Mouse (Mus musculus) embryonic facial prominence, embryonic 15.5 days (tissue): ENCODE measurements at regions not wholly inside any gene's neighbourhood (a gene's known extent, or its start where the extent isn't known, plus 50 kb on each side); places are given as distances from the start of the nearest gene placed in this dataset.
A peak's percentile ranks its signal among the peaks of the same experiment; 100 is the strongest.

Source experiments
- ATAC-seq: fragments of 200-750 bp; cut with Nextera tagmentation; 2 replicates; pipeline ENCODE4 v1.8.0; 2017; ENCODE audit warnings: low read depth, moderate TSS enrichment; ENCODE audit not compliant: insufficient number of reproducible peaks, low FRiP score, low TSS enrichment
- H3K27ac ChIP-seq: fragments of 300-500 bp; sonication (generic); replicated peaks from 2 replicates; pipeline ENCODE4 v1.5.1; 2015; ENCODE audit warnings: mild to moderate bottlenecking, inconsistent platforms
- H3K27me3 ChIP-seq: fragments of 300-500 bp; sonication (generic); 2 replicates; pipeline ENCODE4 v1.6.1; 2015; ENCODE audit warnings: inconsistent platforms
- H3K36me3 ChIP-seq: fragments of 300-500 bp; sonication (generic); 2 replicates; pipeline ENCODE4 v1.6.1; 2015; ENCODE audit warnings: mild to moderate bottlenecking, inconsistent platforms
- H3K4me1 ChIP-seq: fragments of 300-500 bp; sonication (generic); 2 replicates; pipeline ENCODE4 v1.6.1; 2015; ENCODE audit warnings: inconsistent platforms
- H3K4me2 ChIP-seq: fragments of 300-500 bp; sonication (generic); replicated peaks from 2 replicates; pipeline ENCODE4 v1.6.1; 2015; ENCODE audit warnings: mild to moderate bottlenecking, inconsistent platforms
- H3K4me3 ChIP-seq: fragments of 300-500 bp; sonication (generic); replicated peaks from 2 replicates; pipeline ENCODE4 v1.5.1; 2015; ENCODE audit warnings: mild to moderate bottlenecking, inconsistent platforms
- H3K9ac ChIP-seq: fragments of 300-500 bp; sonication (generic); 2 replicates; pipeline ENCODE4 v1.6.1; 2015; ENCODE audit warnings: inconsistent platforms
- H3K9me3 ChIP-seq: fragments of 300-500 bp; sonication (generic); replicated peaks from 2 replicates; pipeline ENCODE4 v1.6.1; 2016; ENCODE audit warnings: inconsistent platforms
- WGBS: fragments of 180-500 bp; shearing (Covaris S2); methylation state at CpG from one replicate; pipeline ENCODE4 v1.1.7; 2015; 5-methylcytosine and 5-hydroxymethylcytosine counted together

- Histone ChIP-seq H3K4me3 (no peak overlapping the region), H3K27me3 (no peaks in the 10 kb centered on the region), H3K9ac (no peak overlapping the region), H3K36me3 (no peaks in the 10 kb centered on the region), H3K9me3 (no peaks in the 10 kb centered on the region), H3K4me2 (no peak overlapping the region), H3K27ac (no peak overlapping the region), H3K4me1 (no peaks in the 10 kb centered on the region)
- no peak for ATAC-seq
- WGBS: 88% methylated on average over 6 of the region's 6 CpGs
Measured at GRCm38 (mm10) chr4:64259348-64260187, 212.8 kb upstream of the Tnc start.

GRCm38 (mm10) chr4:64255253-64255652, 208.4 kb upstream of the Tnc start:
- Histone ChIP-seq H3K4me2 (no peak overlapping the region), H3K9ac (no peak overlapping the region), H3K4me1 (no peaks in the 10 kb centered on the region), H3K27ac (no peak overlapping the region), H3K36me3 (no peaks in the 10 kb centered on the region), H3K27me3 (no peaks in the 10 kb centered on the region), H3K4me3 (no peak overlapping the region), H3K9me3 (no peaks in the 10 kb centered on the region)
- 63% methylated on average over 8 of the region's 8 CpGs for WGBS
- no peak for ATAC-seq

- WGBS: 69% methylated on average over 5 of the region's 5 CpGs
- H3K27me3 ChIP-seq: no peaks in the 10 kb centered on the region
- H3K9me3 ChIP-seq: no peaks in the 10 kb centered on the region
- no peak overlapping the region for H3K9ac ChIP-seq
- H3K4me2 ChIP-seq: no peak overlapping the region
- H3K4me1 ChIP-seq: no peaks in the 10 kb centered on the region
- no peak overlapping the region for H3K4me3 ChIP-seq
- no peak overlapping the region for H3K27ac ChIP-seq
- H3K36me3 ChIP-seq: no peaks in the 10 kb centered on the region
- peak; percentile 65; the same call in 1 of the 2 replicates for ATAC-seq
Measured at GRCm38 (mm10) chr4:64250691-64251090, 203.9 kb upstream of the Tnc start.

GRCm38 (mm10) chr4:64238196-64238740, 191.5 kb upstream of the Tnc start:
- Histone ChIP-seq H3K9me3 (no peaks in the 10 kb centered on the region), H3K27me3 (no peaks in the 10 kb centered on the region), H3K9ac (no peak overlapping the region), H3K4me2 (no peak overlapping the region), H3K4me3 (no peak overlapping the region), H3K27ac (no peak overlapping the region), H3K4me1 (no peaks in the 10 kb centered on the region), H3K36me3 (no peaks in the 10 kb centered on the region)
- 70% methylated on average over 5 of the region's 5 CpGs for WGBS
- ATAC-seq: no peak

GRCm38 (mm10) chr4:64235534-64235933, 188.7 kb upstream of the Tnc start:
- no peak overlapping the region for H3K9ac ChIP-seq
- no peaks in the 10 kb centered on the region for H3K36me3 ChIP-seq
- no peak overlapping the region for H3K4me2 ChIP-seq
- no peaks in the 10 kb centered on the region for H3K4me1 ChIP-seq
- H3K27ac ChIP-seq: no peak overlapping the region
- no peak overlapping the region for H3K4me3 ChIP-seq
- WGBS: 86% methylated on average over 4 of the region's 4 CpGs
- ATAC-seq: no peak
- H3K27me3 ChIP-seq: no peaks in the 10 kb centered on the region
- no peaks in the 10 kb centered on the region for H3K9me3 ChIP-seq

- Histone ChIP-seq H3K4me3 (no peak overlapping the region), H3K27me3 (no peaks in the 10 kb centered on the region), H3K4me2 (no peak overlapping the region), H3K9me3 (no peaks in the 10 kb centered on the region), H3K36me3 (no peaks in the 10 kb centered on the region), H3K9ac (no peak overlapping the region), H3K27ac (no peak overlapping the region), H3K4me1 (no peaks in the 10 kb centered on the region)
- no peak for ATAC-seq
- 77% methylated on average over 4 of the region's 4 CpGs for WGBS
Measured at GRCm38 (mm10) chr4:64232159-64232558, 185.3 kb upstream of the Tnc start.

GRCm38 (mm10) chr4:64228341-64228740, 181.5 kb upstream of the Tnc start:
- no peaks in the 10 kb centered on the region for H3K36me3 ChIP-seq
- no peaks in the 10 kb centered on the region for H3K9me3 ChIP-seq
- no peaks in the 10 kb centered on the region for H3K4me1 ChIP-seq
- no peak overlapping the region for H3K27ac ChIP-seq
- ATAC-seq: no peak
- H3K9ac ChIP-seq: no peak overlapping the region
- H3K4me2 ChIP-seq: no peak overlapping the region
- no peaks in the 10 kb centered on the region for H3K27me3 ChIP-seq
- no peak overlapping the region for H3K4me3 ChIP-seq
- 65% methylated on average over 3 of the region's 3 CpGs for WGBS

GRCm38 (mm10) chr4:64226635-64227034, 179.8 kb upstream of the Tnc start:
- Histone ChIP-seq H3K27ac (no peak overlapping the region), H3K4me3 (no peak overlapping the region), H3K9ac (no peak overlapping the region), H3K9me3 (no peaks in the 10 kb centered on the region), H3K4me2 (no peak overlapping the region), H3K4me1 (no peaks in the 10 kb centered on the region), H3K27me3 (no peaks in the 10 kb centered on the region), H3K36me3 (no peaks in the 10 kb centered on the region)
- ATAC-seq: no peak

- ATAC-seq: no peak
- Histone ChIP-seq H3K27me3 (no peaks in the 10 kb centered on the region), H3K4me2 (no peak overlapping the region), H3K36me3 (no peaks in the 10 kb centered on the region), H3K4me1 (no peaks in the 10 kb centered on the region), H3K27ac (no peak overlapping the region), H3K9ac (no peak overlapping the region), H3K9me3 (no peaks in the 10 kb centered on the region), H3K4me3 (no peak overlapping the region)
- 87% methylated on average over 5 of the region's 5 CpGs for WGBS
Measured at GRCm38 (mm10) chr4:64224918-64225317, 178.1 kb upstream of the Tnc start.

GRCm38 (mm10) chr4:64219802-64220201, 173.0 kb upstream of the Tnc start:
- H3K27ac ChIP-seq: no peak overlapping the region
- 43% methylated on average over 2 of the region's 2 CpGs for WGBS
- H3K9ac ChIP-seq: no peak overlapping the region
- H3K4me2 ChIP-seq: no peak overlapping the region
- no peaks in the 10 kb centered on the region for H3K9me3 ChIP-seq
- no peaks in the 10 kb centered on the region for H3K36me3 ChIP-seq
- no peak for ATAC-seq
- no peaks in the 10 kb centered on the region for H3K4me1 ChIP-seq
- H3K4me3 ChIP-seq: no peak overlapping the region
- H3K27me3 ChIP-seq: no peaks in the 10 kb centered on the region

GRCm38 (mm10) chr4:64207118-64207868, 160.5 kb upstream of the Tnc start:
- H3K9ac ChIP-seq: no peak overlapping the region
- no peaks in the 10 kb centered on the region for H3K9me3 ChIP-seq
- ATAC-seq: 0 out of 2 replicates have a peak, but pooled peaks have one; percentile 39
- no peaks in the 10 kb centered on the region for H3K27me3 ChIP-seq
- WGBS: 32% methylated on average over 8 of the region's 8 CpGs
- H3K4me3 ChIP-seq: no peak overlapping the region
- no peak overlapping the region for H3K4me2 ChIP-seq
- H3K4me1 ChIP-seq: no peaks in the 10 kb centered on the region
- H3K27ac ChIP-seq: peak overlapping the region; percentile 11; the same call in 1 of the 2 replicates
- no peaks in the 10 kb centered on the region for H3K36me3 ChIP-seq
